Mouse (Mus musculus) hindbrain, embryonic 15.5 days (tissue): ENCODE results near the gene Sorl1. TPM values are rescaled to one million over a fixed set of nuclear protein-coding genes. Genes with fewer than 3 reads are reported as not detected.

ENCODE experiments used
- polyA plus RNA-seq: library from polyadenylated mRNA; unstranded; fragments of >200 nt; fragmentation: Nextera tagmentation; extraction: Ambion mirVana; gene quantifications from 2 replicates; pipeline ENCODE4 v1.2.1, GENCODE M21; 2015

Sorl1 gene
- polyA plus RNA-seq, 1 experiment from 2014 or later = 12.4 TPM

Other genes starting within 250 kb of the Sorl1 start
- 73.4 and 77.8 TPM in 2 replicates for gene Sc5d, start 140.0 kb upstream of the Sorl1 start, polyA plus RNA-seq